Mouse (Mus musculus) adrenal gland, adult 8-10 months (tissue): ENCODE measurements at regions not wholly inside any gene's neighbourhood (a gene's known extent, or its start where the extent isn't known, plus 50 kb on each side); places are given as distances from the start of the nearest gene placed in this dataset.

ENCODE experiments used
- DNase-seq: peaks from one replicate; pipeline ENCODE4 v3.0.0; 2022

- no peak for DNase-seq
Measured at GRCm38 (mm10) chr2:128407076-128407475, 183.9 kb upstream of the Spdye4c start.

DNA sequence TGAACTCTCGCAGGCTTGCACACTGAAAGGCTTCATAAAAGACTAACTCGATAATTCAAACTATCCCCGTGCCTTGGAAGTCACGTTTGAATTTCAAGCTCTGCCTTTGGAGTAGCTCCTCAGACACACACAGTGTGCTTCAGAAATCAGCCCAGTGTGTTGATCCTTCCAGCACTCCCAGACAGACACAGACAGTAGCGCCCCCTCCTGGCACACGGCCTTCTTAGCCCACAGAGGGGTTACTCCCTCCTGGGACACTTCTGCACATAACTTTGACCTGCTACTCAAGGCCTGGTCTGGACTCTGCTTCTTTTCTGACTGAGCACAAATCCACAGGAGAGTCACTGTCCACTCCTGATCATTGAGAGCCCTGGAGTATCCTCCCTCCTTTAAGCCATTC, 182.3 kb upstream of the Spdye4c start:
- DNase-seq = peak; percentile 21

DNA sequence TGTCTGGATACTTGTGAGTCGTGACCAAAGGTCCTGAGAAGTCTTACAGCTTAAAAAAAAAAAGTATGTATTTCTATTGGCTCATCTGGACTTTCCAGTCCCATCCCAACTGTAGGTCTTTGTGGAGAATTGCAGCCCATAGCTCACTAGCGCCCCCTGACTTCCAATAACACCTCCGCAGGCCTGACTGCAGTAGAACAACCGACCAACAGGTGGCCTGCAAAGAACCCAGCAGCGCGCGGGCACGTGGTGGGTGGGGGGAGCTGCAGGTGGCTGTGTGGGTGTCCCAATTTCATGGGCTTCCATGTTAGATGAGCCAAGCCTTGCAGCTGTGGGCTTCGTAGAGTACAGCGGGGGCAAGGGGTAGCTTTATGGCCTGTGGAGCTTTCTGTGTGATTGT, 178.7 kb upstream of the Spdye4c start:
- DNase-seq = peak; percentile 40

GRCm38 (mm10) chr2:128412974-128413373, 178.0 kb upstream of the Spdye4c start:
- no peak for DNase-seq

GRCm38 (mm10) chr2:128414588-128415240, 176.3 kb upstream of the Spdye4c start:
- DNase-seq = no peak

GRCm38 (mm10) chr2:128416416-128416815, 174.6 kb upstream of the Spdye4c start:
- DNase-seq = no peak

GRCm38 (mm10) chr2:128418960-128419359, 172.0 kb upstream of the Spdye4c start:
- DNase-seq = no peak

GRCm38 (mm10) chr2:128420406-128420805, 170.6 kb upstream of the Spdye4c start:
- DNase-seq = no peak

- no peak for DNase-seq
Measured at GRCm38 (mm10) chr2:128422677-128423076, 168.3 kb upstream of the Spdye4c start.

- no peak for DNase-seq
Measured at GRCm38 (mm10) chr2:128424236-128424635, 166.8 kb upstream of the Spdye4c start.

- DNase-seq = no peak
Measured at GRCm38 (mm10) chr2:128427181-128427880, 163.7 kb upstream of the Spdye4c start.

DNA sequence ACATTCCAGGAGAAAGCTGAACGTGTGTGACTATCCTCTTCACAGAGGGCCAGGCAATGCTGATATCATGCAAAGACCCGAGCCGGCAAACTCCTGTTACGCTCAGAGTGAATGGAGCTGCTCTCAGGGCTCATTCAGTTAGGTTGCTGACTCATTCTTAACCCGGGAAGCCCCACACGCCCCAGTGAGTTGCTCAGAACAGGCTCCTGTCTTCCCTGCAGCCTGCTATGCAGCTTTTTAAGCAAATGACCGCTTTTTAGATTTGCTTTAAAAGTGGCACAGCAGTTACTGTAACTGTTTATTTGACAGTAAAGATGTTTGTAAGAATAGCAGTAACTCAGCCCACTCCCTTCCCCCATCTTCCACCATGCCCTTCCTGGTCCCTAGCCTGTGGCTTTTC, 162.9 kb upstream of the Spdye4c start:
- peak; percentile 16 for DNase-seq

DNA sequence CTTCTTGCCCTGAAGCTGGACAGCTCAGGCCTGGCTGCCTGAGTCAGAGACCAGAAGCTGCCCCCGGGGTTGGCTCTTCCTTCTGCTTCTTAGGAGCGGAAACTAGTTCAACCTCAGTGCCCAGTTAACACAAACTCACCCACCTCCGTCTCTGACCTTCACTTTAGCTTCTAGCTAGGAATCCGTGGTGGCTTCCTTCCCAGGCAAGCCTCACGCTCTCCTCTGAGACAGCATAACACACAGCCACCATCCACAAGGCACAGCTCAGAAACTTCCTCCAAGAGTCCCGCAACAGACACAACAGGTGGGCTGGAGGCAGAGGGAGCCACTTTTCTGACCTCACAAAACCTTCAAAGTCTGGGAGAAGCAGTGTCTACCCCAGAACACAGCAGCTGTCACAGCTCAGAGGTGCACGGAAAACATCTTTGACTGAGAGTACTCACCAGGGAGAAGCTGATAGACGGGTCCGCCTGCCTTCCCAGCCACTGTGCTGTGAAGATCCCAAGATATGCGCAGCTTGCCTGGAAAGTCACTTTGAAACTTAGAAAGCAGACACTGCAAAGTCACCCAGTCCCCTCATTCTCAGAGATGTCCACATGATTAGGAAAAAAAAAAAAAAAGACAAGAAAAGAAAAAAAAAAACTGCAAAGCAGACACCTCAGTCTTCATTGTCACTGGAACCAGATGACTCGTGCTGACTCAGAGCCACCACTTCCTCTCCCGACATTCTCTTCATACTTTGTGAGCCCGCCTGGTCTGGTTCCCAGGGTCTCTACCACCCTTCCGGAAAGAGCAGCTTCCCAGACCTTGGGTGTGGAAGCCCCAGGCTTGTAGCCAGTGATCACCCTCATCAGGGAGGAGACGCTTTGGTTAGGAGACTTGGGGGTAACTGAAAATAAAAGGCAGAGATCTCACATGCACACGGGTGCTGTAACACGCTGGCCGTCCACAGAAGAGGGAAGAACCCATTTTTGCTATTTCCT, 162.1 kb upstream of the Spdye4c start:
- DNase-seq = peak; percentile 49

- DNase-seq = no peak
Measured at GRCm38 (mm10) chr2:128429786-128430185, 161.2 kb upstream of the Spdye4c start.

DNA sequence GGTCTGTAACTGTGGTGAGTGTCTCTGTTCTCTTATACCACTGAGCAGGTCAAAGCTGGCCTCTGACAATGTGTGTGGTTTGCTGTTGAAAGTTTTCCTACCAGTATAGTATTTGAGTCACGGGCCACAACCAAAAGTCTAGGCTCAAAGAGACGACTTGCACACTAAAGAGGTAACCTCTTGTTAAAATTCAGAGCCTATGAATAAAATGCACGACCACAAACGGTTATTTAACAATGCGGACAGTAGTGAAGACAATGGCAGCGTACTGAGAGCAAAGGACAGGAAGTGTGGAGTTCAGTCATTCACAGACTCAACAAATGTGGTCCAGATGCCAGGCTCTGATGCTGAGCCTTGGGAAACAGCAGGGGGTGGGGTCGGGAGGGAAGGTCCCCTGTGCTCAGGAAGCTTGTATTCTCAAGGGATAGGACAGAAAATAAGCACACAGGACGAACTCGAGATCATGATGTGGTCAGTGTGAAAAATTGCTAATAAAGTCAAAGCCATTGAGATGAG, 160.2 kb upstream of the Spdye4c start:
- DNase-seq = no peak

DNA sequence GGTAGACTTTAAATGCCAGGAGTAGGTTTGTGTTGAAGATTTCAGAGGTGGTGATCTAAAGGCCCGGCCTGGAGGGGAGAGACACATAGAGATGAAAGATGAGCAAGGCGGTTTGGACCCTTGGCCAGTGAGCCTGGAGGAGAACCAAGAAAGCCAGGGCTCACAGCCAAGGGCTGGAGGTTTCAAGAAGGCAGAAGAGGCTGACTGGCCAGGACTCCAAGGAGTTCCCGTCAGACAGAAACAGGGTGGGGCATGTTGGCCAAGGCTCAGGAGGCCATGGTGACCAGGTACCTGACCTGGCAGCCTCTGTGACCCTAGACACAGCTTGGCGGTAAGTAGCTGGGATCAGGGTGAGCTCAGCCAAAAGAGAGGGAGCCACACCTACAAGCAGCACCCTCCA, 159.3 kb upstream of the Spdye4c start:
- DNase-seq = no peak

DNA sequence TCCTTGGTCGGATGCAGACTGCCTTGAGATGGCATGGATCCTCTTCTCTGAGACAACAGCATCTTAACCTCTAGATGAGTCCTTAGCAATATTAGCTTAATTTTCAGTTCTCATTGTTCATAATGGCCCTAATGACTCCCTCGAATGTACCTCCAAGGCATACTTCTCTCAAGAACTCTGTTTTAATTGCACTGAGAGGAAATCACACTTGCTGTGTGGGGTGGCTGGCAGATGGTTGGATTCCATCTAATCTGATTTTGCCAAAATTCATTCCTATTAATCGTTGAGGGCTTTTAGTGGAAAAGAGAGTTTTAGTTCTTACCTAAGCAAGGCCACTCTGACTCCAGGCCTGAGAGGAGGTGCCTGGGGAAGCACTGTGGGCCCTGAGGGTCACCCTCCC, 158.3 kb upstream of the Spdye4c start:
- no peak for DNase-seq

GRCm38 (mm10) chr2:128433553-128434081, 157.4 kb upstream of the Spdye4c start:
- no peak for DNase-seq

- no peak for DNase-seq
Measured at GRCm38 (mm10) chr2:128434200-128434977, 156.6 kb upstream of the Spdye4c start.

- DNase-seq = no peak
Measured at GRCm38 (mm10) chr2:128436378-128436777, 154.6 kb upstream of the Spdye4c start.

GRCm38 (mm10) chr2:128437698-128438097, 153.3 kb upstream of the Spdye4c start:
- no peak for DNase-seq
